Mouse (Mus musculus) small intestine, adult 2 months (tissue): ENCODE data around the gene Ell2. TPM values are rescaled to one million over a fixed set of nuclear protein-coding genes. Genes with fewer than 3 reads are reported as not detected.

Experiments used
- H3K27ac ChIP-seq: fragments of 200-500 bp; 2 replicates; pipeline ENCODE4 v1.5.1; 2012; ENCODE audit warnings: low read depth, low read length, control low read depth, inconsistent platforms; ENCODE audit not compliant: insufficient read depth
- H3K27me3 ChIP-seq: fragments of 200-500 bp; 2 replicates; pipeline ENCODE4 v1.6.1; 2012; ENCODE audit warnings: mild to moderate bottlenecking, moderate library complexity, low read length, inconsistent platforms; ENCODE audit not compliant: control insufficient read depth, insufficient read depth
- H3K36me3 ChIP-seq: fragments of 200-500 bp; 2 replicates; pipeline ENCODE4 v1.6.1; 2012; ENCODE audit warnings: mild to moderate bottlenecking, low read length, control low read depth, inconsistent platforms; ENCODE audit not compliant: control insufficient read depth, insufficient read depth
- H3K4me1 ChIP-seq: fragments of 200-500 bp; 2 replicates; pipeline ENCODE4 v1.6.1; 2012; ENCODE audit warnings: low read length, inconsistent platforms, mixed read lengths; ENCODE audit not compliant: control insufficient read depth, insufficient read depth, insufficient read length
- H3K4me3 ChIP-seq: fragments of 200-500 bp; 2 replicates; pipeline ENCODE4 v1.5.1; 2012; ENCODE audit warnings: low read depth, mild to moderate bottlenecking, control low read depth, inconsistent platforms, low read length, moderate library complexity
- CTCF ChIP-seq: fragments of 200-500 bp; IDR thresholded peaks from 2 replicates; pipeline ENCODE4 v1.5.1; 2012; ENCODE audit warnings: low read depth, mild to moderate bottlenecking, control low read depth, inconsistent platforms, low read length, moderate library complexity, mixed read lengths; ENCODE audit not compliant: insufficient replicate concordance, insufficient read length; ENCODE audit errors: extremely low read depth
- POLR2A ChIP-seq: fragments of 200-500 bp; IDR thresholded peaks from 2 replicates; pipeline ENCODE4 v1.6.1; 2012; ENCODE audit warnings: low read depth, mild to moderate bottlenecking, control low read depth, inconsistent platforms, low read length, moderate library complexity
- WGBS: fragments of 180-500 bp; shearing (Covaris S2); methylation state at CpG from one replicate; pipeline ENCODE4 v1.1.7; 2018; 5-methylcytosine and 5-hydroxymethylcytosine counted together
- polyA plus RNA-seq: library from polyadenylated mRNA; depleted of rRNA; stranded (reverse); fragments of >200 nt; gene quantifications from 2 replicates; pipeline ENCODE4 v1.2.3, GENCODE M21; 2012

Gene Ell2
- polyA plus RNA-seq, 1 experiment, result 10.2 TPM

GRCm38 (mm10) chr13:75766238-75766637 is 59.7 kb downstream of the Ell2 start:
- Histone ChIP-seq H3K27ac (no peak overlapping the region), H3K4me1 (no peaks in the 10 kb centered on the region), H3K4me3 (no peak overlapping the region), H3K27me3 (no peaks in the 10 kb centered on the region), H3K36me3 (peaks cover 40% of the 10 kb centered on the region)
- 85% methylated on average over 5 of the region's 5 CpGs for WGBS
- TF ChIP-seq CTCF (no peak), POLR2A (no peak)

GRCm38 (mm10) chr13:75766967-75767366 is 60.4 kb downstream of the Ell2 start:
- H3K27ac ChIP-seq, result no peak overlapping the region
- peaks cover 40% of the 10 kb centered on the region for H3K36me3 ChIP-seq
- no peaks in the 10 kb centered on the region for H3K27me3 ChIP-seq
- no peaks in the 10 kb centered on the region for H3K4me1 ChIP-seq
- H3K4me3 ChIP-seq, result no peak overlapping the region
- WGBS, result 89% methylated on average over 2 of the region's 2 CpGs
- TF ChIP-seq CTCF (no peak), POLR2A (no peak)

GRCm38 (mm10) chr13:75770744-75771143 is 64.2 kb downstream of the Ell2 start:
- Histone ChIP-seq H3K27ac (no peak overlapping the region), H3K4me1 (no peaks in the 10 kb centered on the region), H3K36me3 (peaks cover 32% of the 10 kb centered on the region), H3K4me3 (no peak overlapping the region), H3K27me3 (no peaks in the 10 kb centered on the region)
- WGBS, result 91% methylated on average over 2 of the region's 2 CpGs
- TF ChIP-seq POLR2A (no peak), CTCF (no peak)

- WGBS, result 82% methylated on average over 4 of the region's 4 CpGs
- Histone ChIP-seq H3K4me3 (no peak overlapping the region), H3K27me3 (no peaks in the 10 kb centered on the region), H3K36me3 (peaks cover 32% of the 10 kb centered on the region), H3K27ac (no peak overlapping the region), H3K4me1 (no peaks in the 10 kb centered on the region)
- TF ChIP-seq POLR2A (no peak), CTCF (no peak)
These were observed 64.8 kb downstream of the Ell2 start for GRCm38 (mm10) chr13:75771404-75771803.

- peaks cover 29% of the 10 kb centered on the region for H3K36me3 ChIP-seq
- 85% methylated on average over 3 of the region's 3 CpGs for WGBS
- no peaks in the 10 kb centered on the region for H3K4me1 ChIP-seq
- no peaks in the 10 kb centered on the region for H3K27me3 ChIP-seq
- no peak overlapping the region for H3K4me3 ChIP-seq
- TF ChIP-seq POLR2A (no peak), CTCF (no peak)
- no peak overlapping the region for H3K27ac ChIP-seq
These were observed 65.6 kb downstream of the Ell2 start for GRCm38 (mm10) chr13:75771984-75772730.

- Histone ChIP-seq H3K4me3 (no peak overlapping the region), H3K36me3 (peaks cover 17% of the 10 kb centered on the region), H3K4me1 (no peaks in the 10 kb centered on the region), H3K27me3 (no peaks in the 10 kb centered on the region), H3K27ac (no peak overlapping the region)
- TF ChIP-seq CTCF, result no peak
- no peak for TF ChIP-seq POLR2A
These were observed 69.4 kb downstream of the Ell2 start for GRCm38 (mm10) chr13:75775961-75776360.

- no peaks in the 10 kb centered on the region for H3K4me1 ChIP-seq
- peaks cover 13% of the 10 kb centered on the region for H3K36me3 ChIP-seq
- H3K27ac ChIP-seq, result no peak overlapping the region
- TF ChIP-seq CTCF (no peak), POLR2A (no peak)
- 81% methylated on average over 1 of the region's 1 CpGs for WGBS
- no peaks in the 10 kb centered on the region for H3K27me3 ChIP-seq
- no peak overlapping the region for H3K4me3 ChIP-seq
These were observed 70.1 kb downstream of the Ell2 start for GRCm38 (mm10) chr13:75776692-75777091.
